Mouse (Mus musculus) forebrain, embryonic 16.5 days (tissue): ENCODE data around the gene Arf5. TPM values are rescaled to one million over a fixed set of nuclear protein-coding genes. Genes with fewer than 3 reads are reported as not detected.

ENCODE experiments used
- ATAC-seq: fragments of 200-750 bp; cut with Nextera tagmentation; 2 replicates; pipeline ENCODE4 v1.8.0; 2017; ENCODE audit warnings: mild to moderate bottlenecking, moderate library complexity
- H3K27ac ChIP-seq: fragments of 300-500 bp; sonication (generic); 2 replicates; pipeline ENCODE4 v1.5.1; 2014; ENCODE audit warnings: low read length, control low read depth
- H3K27me3 ChIP-seq: fragments of 300-500 bp; sonication (generic); replicated peaks from 2 replicates; pipeline ENCODE4 v1.6.1; 2014; ENCODE audit warnings: low read length; ENCODE audit not compliant: control insufficient read depth, insufficient read depth
- H3K36me3 ChIP-seq: fragments of 300-500 bp; sonication (generic); 2 replicates; pipeline ENCODE4 v1.6.1; 2014; ENCODE audit not compliant: control insufficient read depth, insufficient read depth
- H3K4me1 ChIP-seq: fragments of 300-500 bp; sonication (generic); replicated peaks from 2 replicates; pipeline ENCODE4 v1.6.1; 2014; ENCODE audit warnings: low read length; ENCODE audit not compliant: control insufficient read depth, insufficient read depth
- H3K4me2 ChIP-seq: fragments of 300-500 bp; sonication (generic); 2 replicates; pipeline ENCODE4 v1.6.1; 2014; ENCODE audit warnings: mild to moderate bottlenecking, low read length, control low read depth
- H3K4me3 ChIP-seq: fragments of 300-500 bp; sonication (generic); replicated peaks from 2 replicates; pipeline ENCODE4 v1.5.1; 2014; ENCODE audit warnings: mild to moderate bottlenecking, low read length, control low read depth
- H3K9ac ChIP-seq: fragments of 300-500 bp; sonication (generic); replicated peaks from 2 replicates; pipeline ENCODE4 v1.6.1; 2014; ENCODE audit warnings: low read depth, low read length, control low read depth
- H3K9me3 ChIP-seq: fragments of 300-500 bp; sonication (generic); 2 replicates; pipeline ENCODE4 v1.6.1; 2016; ENCODE audit warnings: low read length; ENCODE audit not compliant: control insufficient read depth
- WGBS: fragments of 180-500 bp; shearing (Covaris S2); extraction: QIAGEN DNeasy Blood & Tissue Kit; methylation state at CpG from one replicate; pipeline ENCODE4 v1.1.7; 2014; 5-methylcytosine and 5-hydroxymethylcytosine counted together
- polyA plus RNA-seq: library from polyadenylated mRNA; unstranded; fragments of >200 nt; fragmentation: Nextera tagmentation; extraction: Ambion mirVana; gene quantifications from 2 replicates; pipeline ENCODE4 v1.2.1, GENCODE M21; 2015

The Arf5 gene
- 389 and 423 TPM in 2 replicates for polyA plus RNA-seq

DNA sequence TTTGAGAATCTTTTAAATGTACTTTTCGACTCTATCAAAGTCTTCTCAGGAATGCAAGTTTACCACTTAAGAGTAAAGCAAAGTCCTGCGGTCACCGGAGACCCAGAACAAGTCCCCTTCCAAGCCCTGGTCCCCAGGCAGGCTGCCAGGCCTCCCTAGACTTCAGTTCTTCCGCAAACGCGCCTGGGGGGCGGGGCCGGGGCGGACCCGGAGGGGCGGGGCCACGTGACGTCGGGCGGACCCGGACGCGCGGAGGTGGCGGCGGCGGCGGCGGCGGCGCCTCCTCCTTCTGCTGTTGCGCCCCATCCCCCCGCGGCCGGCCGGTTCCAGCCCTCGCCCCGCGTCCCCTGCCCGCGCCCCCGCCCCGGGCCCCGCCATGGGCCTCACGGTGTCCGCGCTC lies at the start of gene Arf5:
Gene Arf5 (plus strand): TSS at position 248 of the 400 bp plus-strand sequence.
- peak within 1 kb of the TSS; percentile 77 for H3K27ac ChIP-seq
- peak within 1 kb of the TSS; percentile 98 for H3K9ac ChIP-seq
- peak within 1 kb of the TSS; percentile 69 for H3K4me2 ChIP-seq
- H3K4me1 ChIP-seq, result peaks cover 35% of the 10 kb centered on the region
- H3K36me3 ChIP-seq, result peaks cover 7% of the 10 kb centered on the region
- no peaks in the 10 kb centered on the region for H3K27me3 ChIP-seq
- H3K4me3 ChIP-seq, result peak within 1 kb of the TSS; percentile 84
- ATAC-seq, result peak; percentile 78
- under 1% methylated on average over 23 of the region's 42 CpGs for WGBS
- no peaks in the 10 kb centered on the region for H3K9me3 ChIP-seq

DNA sequence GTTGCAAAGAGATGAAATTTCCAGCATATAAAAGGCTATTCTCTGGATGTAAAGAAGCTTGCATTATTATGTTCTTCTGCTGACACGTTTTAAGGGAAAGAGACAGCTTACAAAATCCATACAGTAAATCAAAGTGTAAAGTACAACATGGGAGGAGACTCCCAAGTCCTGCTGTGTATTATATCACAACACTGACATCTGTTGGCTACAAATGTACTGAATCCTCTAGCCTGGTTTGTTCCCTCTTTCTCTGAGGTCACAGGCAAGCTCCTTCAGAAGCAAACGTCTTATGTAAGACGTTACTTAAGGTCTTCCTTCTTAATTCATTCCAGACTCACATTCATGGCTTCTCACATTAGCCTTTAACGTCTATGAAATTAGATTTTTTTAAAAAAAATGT lies 41.4 kb upstream of the Arf5 start:
- Histone ChIP-seq H3K27me3 (no peaks in the 10 kb centered on the region), H3K4me2 (no peak overlapping the region), H3K4me1 (no peaks in the 10 kb centered on the region), H3K36me3 (no peaks in the 10 kb centered on the region), H3K9me3 (no peaks in the 10 kb centered on the region), H3K27ac (no peak overlapping the region), H3K9ac (no peak overlapping the region), H3K4me3 (no peak overlapping the region)
- 65% methylated on average over 4 of the region's 4 CpGs for WGBS
- ATAC-seq, result no peak

DNA sequence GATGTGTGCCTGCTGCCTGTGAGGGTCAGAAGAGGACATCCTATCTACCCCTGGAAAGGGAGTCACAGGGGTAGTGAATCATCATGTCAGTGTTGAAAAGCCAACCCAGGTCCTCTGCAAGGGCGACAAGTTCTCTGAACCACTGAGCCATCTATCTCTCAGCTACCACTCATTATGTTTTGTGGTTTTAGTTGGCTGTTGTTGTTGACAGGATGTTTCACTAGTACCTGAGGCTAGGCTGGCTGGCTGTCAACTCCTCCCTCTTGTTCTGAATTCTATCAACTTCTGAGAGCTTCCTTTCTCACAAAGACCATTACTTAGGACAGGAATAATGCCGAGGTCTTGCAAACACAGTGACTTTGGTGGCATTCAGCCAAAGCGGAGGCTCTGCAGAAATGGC lies 38.2 kb upstream of the Arf5 start:
- no peak for ATAC-seq
- H3K36me3 ChIP-seq, result no peaks in the 10 kb centered on the region
- no peaks in the 10 kb centered on the region for H3K4me1 ChIP-seq
- H3K27ac ChIP-seq, result no peak overlapping the region
- no peaks in the 10 kb centered on the region for H3K9me3 ChIP-seq
- H3K27me3 ChIP-seq, result no peaks in the 10 kb centered on the region
- H3K9ac ChIP-seq, result no peak overlapping the region
- WGBS, result 88% methylated on average over 3 of the region's 3 CpGs
- no peak overlapping the region for H3K4me3 ChIP-seq
- no peak overlapping the region for H3K4me2 ChIP-seq

DNA sequence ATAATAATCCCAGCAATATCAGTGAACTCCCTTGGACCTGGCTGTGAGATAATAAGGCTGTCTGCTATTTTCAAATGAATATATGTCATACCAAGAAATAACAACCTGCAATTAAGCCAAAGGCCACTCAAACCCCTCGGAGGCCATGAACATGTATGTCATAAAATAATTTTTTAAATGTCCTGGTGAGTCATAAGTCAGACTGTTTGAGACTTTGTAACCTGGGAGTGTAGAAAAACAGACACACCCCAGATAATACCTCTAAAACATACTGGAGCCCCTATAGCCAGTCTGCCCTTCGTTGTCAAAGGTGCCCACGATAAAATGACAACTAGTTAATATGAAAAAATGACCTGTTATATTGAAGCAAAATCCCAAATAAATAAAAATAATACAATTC lies 34.3 kb upstream of the Arf5 start:
- Histone ChIP-seq H3K9me3 (no peaks in the 10 kb centered on the region), H3K4me2 (no peak overlapping the region), H3K36me3 (no peaks in the 10 kb centered on the region), H3K27ac (no peak overlapping the region), H3K4me3 (no peak overlapping the region), H3K9ac (no peak overlapping the region), H3K27me3 (no peaks in the 10 kb centered on the region), H3K4me1 (no peaks in the 10 kb centered on the region)
- WGBS, result 95% methylated on average over 3 of the region's 3 CpGs
- no peak for ATAC-seq

DNA sequence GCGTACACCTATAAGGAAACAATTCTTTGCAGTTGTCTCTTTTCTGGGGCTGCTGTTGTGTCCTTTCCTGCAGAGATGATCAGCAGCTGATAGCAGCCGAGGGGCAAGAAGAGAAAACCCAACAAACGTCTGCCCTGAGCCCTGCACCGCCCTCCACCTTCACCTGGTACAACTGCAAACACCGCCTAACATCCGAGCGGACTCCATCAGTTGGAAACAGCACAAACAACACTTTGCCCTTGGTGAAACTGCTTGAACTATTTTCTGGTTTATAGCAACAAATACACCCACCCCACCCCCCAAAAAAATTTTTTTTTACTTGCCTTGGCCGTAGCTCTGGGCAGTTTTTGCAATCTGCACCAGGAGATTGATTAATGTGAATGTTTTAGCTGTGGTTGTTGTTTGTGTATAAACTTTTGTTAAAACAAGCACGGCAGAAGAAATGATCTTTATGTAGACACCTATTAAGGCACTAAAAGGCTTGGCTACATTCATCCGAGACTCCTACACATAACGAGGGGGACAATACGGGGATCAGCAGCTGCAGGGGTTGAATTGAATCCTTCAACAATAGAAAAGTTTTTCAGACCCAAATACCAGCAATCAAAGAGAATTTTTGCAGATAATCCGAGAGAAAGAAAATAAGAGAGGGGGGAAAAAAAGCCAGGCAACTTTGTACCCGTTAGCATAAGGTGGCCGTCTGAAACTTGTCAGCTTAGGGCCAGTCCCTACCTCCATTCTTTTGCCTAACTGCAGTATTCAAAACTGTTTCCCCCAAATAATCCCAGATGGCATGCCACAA lies 27.1 kb upstream of the Arf5 start:
- Histone ChIP-seq H3K4me1 (peaks cover 7% of the 10 kb centered on the region), H3K4me3 (peak overlapping the region; percentile 46), H3K9me3 (peaks cover 4% of the 10 kb centered on the region; the same call in 1 of the 2 replicates), H3K4me2 (peak overlapping the region; percentile 86), H3K27me3 (peaks cover 4% of the 10 kb centered on the region; the same call in 1 of the 2 replicates), H3K9ac (no peak overlapping the region), H3K27ac (no peak overlapping the region), H3K36me3 (no peaks in the 10 kb centered on the region)
- 6% methylated on average over 15 of the region's 15 CpGs for WGBS
- ATAC-seq, result peak; percentile 68

DNA sequence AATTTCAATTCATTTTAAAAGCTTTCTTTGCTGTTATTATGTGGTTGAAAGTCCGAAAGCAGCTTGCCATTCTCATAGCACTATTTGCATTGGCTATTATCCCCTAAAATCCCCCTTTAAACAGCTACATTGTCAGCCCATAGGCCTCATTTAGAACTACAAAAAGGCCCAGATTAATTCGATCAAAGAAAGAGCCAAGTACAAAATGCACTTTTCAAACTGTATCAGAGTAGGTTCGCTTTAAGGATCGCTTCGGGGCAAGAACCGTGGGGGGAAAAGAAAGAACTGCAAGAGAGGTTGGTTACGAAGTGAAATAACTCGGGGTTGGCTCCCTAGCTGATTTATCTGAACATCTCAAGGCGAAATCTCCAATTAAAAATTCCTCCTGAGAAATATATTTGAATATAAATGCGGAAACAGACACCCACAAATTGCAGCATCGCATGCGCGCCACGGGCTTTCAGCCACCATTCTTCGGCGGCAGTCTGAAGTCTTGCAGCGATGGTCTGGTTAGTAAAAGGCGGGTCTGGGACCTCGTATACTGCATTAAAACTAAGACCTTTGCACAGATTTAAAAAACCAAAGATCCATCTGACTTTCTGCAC lies 26.4 kb upstream of the Arf5 start:
- Histone ChIP-seq H3K9ac (peak overlapping the region; percentile 68; the same call in 1 of the 2 replicates), H3K4me3 (peak overlapping the region; percentile 46), H3K4me2 (peak overlapping the region; percentile 86), H3K36me3 (no peaks in the 10 kb centered on the region), H3K9me3 (peaks cover 4% of the 10 kb centered on the region; the same call in 1 of the 2 replicates), H3K27ac (peak overlapping the region; percentile 41; the same call in 1 of the 2 replicates), H3K27me3 (peaks cover 4% of the 10 kb centered on the region; the same call in 1 of the 2 replicates), H3K4me1 (peaks cover 7% of the 10 kb centered on the region)
- under 1% methylated on average over 19 of the region's 19 CpGs for WGBS
- peak; percentile 70 for ATAC-seq

DNA sequence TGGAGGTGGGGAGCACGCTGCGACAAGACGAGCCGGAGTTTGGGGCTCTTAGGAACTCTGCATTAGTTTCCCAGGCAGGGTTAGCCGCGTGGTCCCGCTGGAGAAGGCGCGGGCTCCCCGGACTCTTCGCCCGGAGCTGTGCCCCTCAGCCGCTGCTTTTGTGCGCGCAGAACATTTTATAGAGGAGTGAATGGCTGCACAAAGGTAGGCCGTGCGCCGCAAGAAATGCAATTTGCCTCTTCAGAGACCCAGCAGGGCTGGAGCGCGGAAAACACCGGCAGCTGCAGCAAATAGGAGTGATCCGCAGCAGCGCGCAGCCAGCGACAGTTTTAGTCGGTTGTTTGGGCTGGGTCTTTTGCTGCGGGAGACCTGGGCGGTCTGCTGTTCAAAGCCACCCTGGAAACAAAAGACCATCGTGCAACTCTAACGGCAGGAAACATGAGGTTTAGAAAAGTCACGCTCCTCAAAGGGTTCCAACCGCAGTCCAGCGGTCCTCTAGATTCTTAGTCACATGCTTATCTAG lies 25.6 kb upstream of the Arf5 start, which contains the start of gene Zfp800:
Gene Zfp800 (minus strand): TSS at position 325 of the 523 bp plus-strand sequence.
- peak within 1 kb of the TSS; percentile 86 for H3K4me2 ChIP-seq
- peak within 1 kb of the TSS; percentile 68 for H3K27ac ChIP-seq
- peak within 1 kb of the TSS; percentile 46 for H3K4me3 ChIP-seq
- H3K36me3 ChIP-seq, result no peaks in the 10 kb centered on the region
- peak within 1 kb of the TSS; percentile 68 for H3K9ac ChIP-seq
- peaks cover 4% of the 10 kb centered on the region; the same call in 1 of the 2 replicates for H3K27me3 ChIP-seq
- H3K9me3 ChIP-seq, result peaks cover 4% of the 10 kb centered on the region; the same call in 1 of the 2 replicates
- peak; percentile 68 for ATAC-seq
- under 1% methylated on average over 33 of the region's 33 CpGs for WGBS
- peaks cover 7% of the 10 kb centered on the region for H3K4me1 ChIP-seq

DNA sequence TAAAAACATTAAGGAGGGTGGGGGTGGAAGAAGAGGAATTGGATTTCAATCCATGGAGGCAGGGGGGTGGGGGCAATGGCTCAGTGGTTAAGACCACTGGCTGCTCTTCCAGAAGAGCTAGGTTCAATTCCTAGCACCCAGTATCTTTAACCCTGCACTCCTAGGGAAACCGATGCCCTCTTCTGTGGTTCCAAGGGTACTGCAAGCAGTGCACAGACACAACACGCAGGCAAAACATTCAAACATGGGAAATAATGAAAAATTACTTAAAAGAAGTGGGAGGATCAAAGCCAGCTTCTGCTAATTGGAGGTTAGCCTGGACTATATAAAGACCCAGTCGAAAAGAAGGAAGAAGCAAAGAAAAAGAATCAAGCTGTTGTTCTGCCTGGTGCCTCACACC lies 24.6 kb upstream of the Arf5 start:
- WGBS, result 78% methylated on average over 3 of the region's 3 CpGs

DNA sequence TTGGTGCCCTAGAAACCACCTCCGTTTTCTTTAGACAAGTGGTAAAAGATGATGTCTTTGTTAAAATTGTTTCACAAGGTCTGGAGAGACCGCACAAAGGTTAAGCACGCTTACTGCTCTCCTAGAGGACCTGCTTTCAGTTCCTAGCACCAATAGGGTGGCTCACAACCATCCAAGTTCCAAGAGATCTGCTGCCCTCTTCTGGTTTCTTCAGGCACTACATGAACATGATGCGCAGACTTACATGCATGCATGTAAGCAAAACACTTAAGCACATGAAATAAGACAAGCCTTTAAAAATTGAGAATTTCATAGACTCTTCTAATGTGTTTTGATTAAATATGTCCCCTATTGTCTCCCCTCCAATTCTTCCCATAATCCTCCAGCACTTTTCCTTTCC lies 23.6 kb upstream of the Arf5 start:
- H3K4me3 ChIP-seq, result no peak overlapping the region
- no peak overlapping the region for H3K4me2 ChIP-seq
- H3K9me3 ChIP-seq, result peaks cover 4% of the 10 kb centered on the region; the same call in 1 of the 2 replicates
- 95% methylated on average over 4 of the region's 4 CpGs for WGBS
- no peak overlapping the region for H3K9ac ChIP-seq
- H3K4me1 ChIP-seq, result peaks cover 7% of the 10 kb centered on the region
- no peak for ATAC-seq
- H3K27ac ChIP-seq, result no peak overlapping the region
- H3K36me3 ChIP-seq, result no peaks in the 10 kb centered on the region
- peaks cover 4% of the 10 kb centered on the region; the same call in 1 of the 2 replicates for H3K27me3 ChIP-seq

More for the DNA sequence above, 24.6 kb upstream of the Arf5 start:
- ATAC-seq, result no peak
- Histone ChIP-seq H3K27me3 (peaks cover 4% of the 10 kb centered on the region; the same call in 1 of the 2 replicates), H3K9me3 (peaks cover 4% of the 10 kb centered on the region; the same call in 1 of the 2 replicates), H3K4me3 (no peak overlapping the region), H3K4me1 (peaks cover 7% of the 10 kb centered on the region), H3K9ac (no peak overlapping the region), H3K36me3 (no peaks in the 10 kb centered on the region), H3K4me2 (no peak overlapping the region), H3K27ac (no peak overlapping the region)
